ENCODE assay signal across 25 mouse cellular contexts in the genomic region with DNA sequence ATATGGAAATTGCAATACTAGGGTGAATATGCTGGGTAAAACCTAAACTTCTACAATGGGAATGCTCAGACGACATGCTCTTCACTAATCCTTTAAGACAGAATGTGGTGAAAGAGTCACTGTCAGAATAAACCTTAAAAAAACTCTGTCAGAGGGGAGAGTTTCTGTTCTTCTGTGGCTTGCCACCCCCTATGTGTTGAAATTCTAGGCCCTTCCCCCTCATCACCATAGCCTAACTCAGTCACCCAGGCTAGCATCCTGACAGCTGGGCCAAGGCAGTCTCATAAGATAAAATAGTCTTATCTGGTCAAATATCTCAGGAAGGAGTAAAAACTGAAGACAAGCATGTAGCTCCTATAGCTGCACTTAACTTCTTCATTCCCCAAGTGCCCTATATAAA.
A peak's percentile ranks its signal among the peaks of the same experiment; 100 is the strongest.
DNase-seq lines count a peak whose midpoint lies in the region; ATAC-seq and TF ChIP-seq lines count a peak whose summit lies in the region.
"Had no signal": no experiment of that assay in that cellular context is flagged by ENCODE, and none has a peak within 500 bp of the region (broad histone marks: within the 10 kb centered on the region; RNA-seq: fewer than 3 reads in every experiment).

No protein-coding gene starts in this region.

- no peak overlapping the region for H3K4me2 ChIP-seq in stomach, postnatal 0 days (replicated peaks; ENCODE audit: low read depth)
- H3K4me2 ChIP-seq: heart, embryonic 11.5 days; hindbrain, embryonic 12.5 days; hindbrain, embryonic 15.5 days had no signal

- no peak overlapping the region for H3K4me3 ChIP-seq in C2C12 (ENCODE audit: insufficient read depth, poor library complexity, severe bottlenecking)
- H3K4me3 ChIP-seq in stomach, postnatal 0 days (ENCODE audit: low read depth, low read length) = no peak overlapping the region
- H3K4me3 ChIP-seq: forebrain, embryonic 10.5 days; hindbrain, embryonic 12.5 days; hindbrain, embryonic 15.5 days had no signal

- DNase-seq in brain, adult 2 months (ENCODE audit: low read depth, low spot score) = peak; percentile 3
- DNase-seq in testis, postnatal 10 days (ENCODE audit: low spot score) = no peak
- DNase-seq in lung, postnatal 25 days (ENCODE audit: low spot score) = no peak
- no peak for DNase-seq in stomach, postnatal 0 days (ENCODE audit: low spot score)
- DNase-seq: adrenal gland, adult 8-10 months; adrenal gland, postnatal 36 days; B cell, adult 2 months; cerebellum, adult 11 months; cerebellum, adult 2 months; cerebellum, adult 9-11 months; cerebellum, postnatal 36 days; forebrain, postnatal 0 days; gastrocnemius, postnatal 10 days; gastrocnemius, postnatal 36 days; heart, adult 11 months had no signal

- no peak for TF ChIP-seq EP300 in stomach, postnatal 0 days (optimal IDR thresholded peaks at IDR 0.05)

- no peak for TF ChIP-seq CTCF in C2C12 (IDR thresholded peaks at IDR 0.05; ENCODE audit: control insufficient read depth, insufficient read depth, insufficient read length)
- no peak for TF ChIP-seq CTCF in stomach, postnatal 0 days (IDR thresholded peaks at IDR 0.05; ENCODE audit: low read depth)

- no peaks in the 10 kb centered on the region for H3K4me1 ChIP-seq in stomach, postnatal 0 days (replicated peaks; ENCODE audit: control insufficient read depth, insufficient read depth)
- H3K4me1 ChIP-seq: forebrain, embryonic 10.5 days; hindbrain, embryonic 12.5 days; hindbrain, embryonic 15.5 days had no signal

- H3K9ac ChIP-seq in stomach, postnatal 0 days (ENCODE audit: low read length) = no peak overlapping the region
- H3K9ac ChIP-seq: forebrain, postnatal 0 days; hindbrain, embryonic 12.5 days; hindbrain, embryonic 15.5 days had no signal

- H3K27me3 ChIP-seq in C2C12 (ENCODE audit: control insufficient read depth, insufficient read depth, insufficient read length) = no peaks in the 10 kb centered on the region
- H3K27me3 ChIP-seq in stomach, postnatal 0 days (ENCODE audit: control insufficient read depth, insufficient read depth, low read length) = no peaks in the 10 kb centered on the region
- H3K27me3 ChIP-seq: hindbrain, embryonic 12.5 days; hindbrain, embryonic 15.5 days had no signal

- peak; percentile 49 for ATAC-seq in megakaryocyte, adult 5-6 weeks (ENCODE audit: poor library complexity, severe bottlenecking)
- ATAC-seq in stomach, postnatal 0 days (ENCODE audit: low FRiP score, low TSS enrichment) = no peak
- ATAC-seq: activated CD4-positive, CD25-positive, alpha-beta regulatory T cell, adult 4 months; CD4-positive, CD25-positive, alpha-beta regulatory T cell, adult 4 months; forebrain, embryonic 14.5 days; forebrain, postnatal 0 days; intestine, postnatal 0 days had no signal

- H3ac ChIP-seq in C2C12 (ENCODE audit: control insufficient read depth, insufficient read length, low read depth) = no peak overlapping the region

- no peaks in the 10 kb centered on the region for H3K79me2 ChIP-seq in C2C12 (ENCODE audit: control insufficient read depth, insufficient read depth)

- 63% methylated on average over 1 of the region's 1 CpGs for WGBS in stomach, postnatal 0 days

- no peaks in the 10 kb centered on the region for H3K79me3 ChIP-seq in C2C12 (ENCODE audit: low read depth)

- H3K36me3 ChIP-seq in C2C12 (ENCODE audit: control insufficient read depth, insufficient read depth) = no peaks in the 10 kb centered on the region
- no peaks in the 10 kb centered on the region for H3K36me3 ChIP-seq in stomach, postnatal 0 days (ENCODE audit: control insufficient read depth, insufficient read depth, low read length)
- H3K36me3 ChIP-seq: forebrain, embryonic 10.5 days; hindbrain, embryonic 12.5 days; hindbrain, embryonic 15.5 days had no signal

- no peaks in the 10 kb centered on the region for H3K9me3 ChIP-seq in stomach, postnatal 0 days (ENCODE audit: control insufficient read depth, low read length)
- H3K9me3 ChIP-seq: forebrain, embryonic 10.5 days; hindbrain, embryonic 12.5 days; hindbrain, embryonic 15.5 days had no signal

- H3K27ac ChIP-seq in stomach, postnatal 0 days (replicated peaks) = no peak overlapping the region
- H3K27ac ChIP-seq: forebrain, embryonic 10.5 days; hindbrain, embryonic 12.5 days; hindbrain, embryonic 15.5 days had no signal

TF ChIP-seq in C2C12, 6 proteins besides CTCF, POLR2A, EP300 and RAD21:
- TF ChIP-seq MYOD1 (IDR thresholded peaks at IDR 0.05; ENCODE audit: control insufficient read depth, insufficient read length, low read depth) = peak; percentile 35
- no peak for TF ChIP-seq FOSL1 (IDR thresholded peaks at IDR 0.05; ENCODE audit: insufficient read depth, low read length, poor library complexity, severe bottlenecking)
TF ChIP-seq in C2C12: peak in this region for 1.
